Mouse (Mus musculus) MEL (cell line): Measurements from ENCODE around the gene Inpp5e. TPM values are rescaled to one million over a fixed set of nuclear protein-coding genes. Genes with fewer than 3 reads are reported as not detected.

Experiments
- DNase-seq: peaks from one replicate; pipeline ENCODE4 v3.0.0; 2011; ENCODE audit warnings: low read depth, low spot score
- H3K27ac ChIP-seq: 2 replicates; pipeline ENCODE4 v1.5.1; 2012; ENCODE audit warnings: low read depth, mild to moderate bottlenecking, control low read depth, low read length, moderate library complexity; ENCODE audit not compliant: control insufficient read depth
- H3K27me3 ChIP-seq, 2 experiments: fragments of 150-350 bp in 1 of 2; sonication (generic) in 1 of 2; 2 replicates each; pipeline ENCODE4 v1.6.1; 2012; ENCODE audit warnings: low read length in 2 of 2, mild to moderate bottlenecking in 2 of 2, improper control_type of control experiment in 1 of 2, moderate library complexity in 1 of 2; ENCODE audit not compliant: insufficient read depth in 2 of 2, control insufficient read depth in 1 of 2
- H3K36me3 ChIP-seq, 2 experiments: 2 replicates each; pipeline ENCODE4 v1.6.1; 2012 to 2014; ENCODE audit warnings: low read length in 2 of 2, improper control_type of control experiment in 1 of 2, inconsistent platforms in 1 of 2, mild to moderate bottlenecking in 1 of 2; ENCODE audit not compliant: insufficient read depth in 2 of 2, control insufficient read depth in 1 of 2
- H3K4me1 ChIP-seq, 2 experiments: fragments of 150-350 bp in 1 of 2; sonication (generic) in 1 of 2; 2 replicates each; pipeline ENCODE4 v1.6.1; 2012; ENCODE audit warnings: low read length in 2 of 2, improper control_type of control experiment in 1 of 2, mild to moderate bottlenecking in 1 of 2; ENCODE audit not compliant: insufficient read depth in 2 of 2, control insufficient read depth in 1 of 2
- H3K4me3 ChIP-seq, 2 experiments: fragments of 150-350 bp in 1 of 2; sonication (generic) in 1 of 2; 2 replicates each; pipeline ENCODE4 v1.5.1; 2012; ENCODE audit warnings: low read depth in 2 of 2, low read length in 2 of 2, mild to moderate bottlenecking in 2 of 2, moderate library complexity in 2 of 2, control low read depth in 1 of 2, improper control_type of control experiment in 1 of 2; ENCODE audit not compliant: control insufficient read depth in 1 of 2, insufficient read depth in 1 of 2
- H3K79me2 ChIP-seq: 2 replicates; pipeline ENCODE4 v1.6.1; 2012; ENCODE audit warnings: mild to moderate bottlenecking, low read length, moderate library complexity; ENCODE audit not compliant: control insufficient read depth, poor library complexity, insufficient read depth
- H3K9ac ChIP-seq: 2 replicates; pipeline ENCODE4 v1.6.1; 2012; ENCODE audit warnings: low read depth, mild to moderate bottlenecking, control low read depth, low read length, moderate library complexity; ENCODE audit not compliant: control insufficient read depth, poor library complexity, severe bottlenecking
- H3K9me3 ChIP-seq: fragments of 150-350 bp; sonication (generic); replicated peaks from 2 replicates; pipeline ENCODE4 v1.6.1; 2012; ENCODE audit warnings: mild to moderate bottlenecking, low read length, improper control_type of control experiment, moderate library complexity; ENCODE audit not compliant: insufficient read depth
- BHLHE40 ChIP-seq: IDR thresholded peaks from 2 replicates; pipeline ENCODE4 v1.6.1; 2012; ENCODE audit warnings: low read depth, mild to moderate bottlenecking, inconsistent platforms, low read length, improper control_type of control experiment, borderline replicate concordance
- CHD1 ChIP-seq: IDR thresholded peaks from 2 replicates; pipeline ENCODE4 v1.6.1; 2012; ENCODE audit warnings: low read depth, mild to moderate bottlenecking, inconsistent platforms, low read length, improper control_type of control experiment
- CHD2 ChIP-seq: IDR thresholded peaks from 2 replicates; pipeline ENCODE4 v1.6.1; 2011; ENCODE audit warnings: low read length, improper control_type of control experiment
- CTCF ChIP-seq, 3 experiments: IDR thresholded peaks in 2 of 3; conservative IDR thresholded peaks in 1 of 3; 2 replicates each; pipeline ENCODE4 v1.5.1; 2011 to 2012; ENCODE audit warnings: low read length in 3 of 3, low read depth in 2 of 3, mild to moderate bottlenecking in 2 of 3, improper control_type of control experiment in 1 of 3, inconsistent platforms in 1 of 3, mixed read lengths in 1 of 3, moderate library complexity in 1 of 3; ENCODE audit not compliant: control insufficient read depth in 1 of 3, insufficient read depth in 1 of 3, poor library complexity in 1 of 3, severe bottlenecking in 1 of 3
- ELF1 ChIP-seq: IDR thresholded peaks from 2 replicates; pipeline ENCODE4 v1.6.1; 2014; ENCODE audit warnings: low read depth, mild to moderate bottlenecking, inconsistent platforms, low read length, improper control_type of control experiment, moderate library complexity
- EP300 ChIP-seq, 2 experiments: IDR thresholded peaks; 2 replicates each; pipeline ENCODE4 v1.6.1; 2011; ENCODE audit warnings: improper control_type of control experiment in 2 of 2, low read length in 2 of 2, low read depth in 1 of 2, mild to moderate bottlenecking in 1 of 2
- ETS1 ChIP-seq: IDR thresholded peaks from 2 replicates; pipeline ENCODE4 v1.6.1; 2012; ENCODE audit warnings: low read depth, mild to moderate bottlenecking, inconsistent platforms, low read length, improper control_type of control experiment, moderate library complexity
- JUND ChIP-seq: IDR thresholded peaks from 2 replicates; pipeline ENCODE4 v1.6.1; 2011; ENCODE audit warnings: low read depth, mild to moderate bottlenecking, improper control_type of control experiment, low read length
- MAX ChIP-seq: IDR thresholded peaks from 2 replicates; pipeline ENCODE4 v1.6.1; 2011; ENCODE audit warnings: low read length, improper control_type of control experiment
- MEF2A ChIP-seq: IDR thresholded peaks from 2 replicates; pipeline ENCODE4 v1.6.1; 2014; ENCODE audit warnings: low read depth, mild to moderate bottlenecking, inconsistent platforms, low read length, improper control_type of control experiment; ENCODE audit not compliant: poor library complexity, insufficient replicate concordance, severe bottlenecking; ENCODE audit errors: extremely low read depth
- MXI1 ChIP-seq: IDR thresholded peaks from 2 replicates; pipeline ENCODE4 v1.6.1; 2011; ENCODE audit warnings: mild to moderate bottlenecking, low read depth, low read length, improper control_type of control experiment
- MYB ChIP-seq: IDR thresholded peaks from 2 replicates; pipeline ENCODE4 v1.6.1; 2011; ENCODE audit warnings: mild to moderate bottlenecking, low read depth, low read length, improper control_type of control experiment
- MYC ChIP-seq: IDR thresholded peaks from 2 replicates; pipeline ENCODE4 v1.6.1; 2011; ENCODE audit warnings: low read depth, mild to moderate bottlenecking, low read length, improper control_type of control experiment, moderate library complexity
- NRF1 ChIP-seq: IDR thresholded peaks from 2 replicates; pipeline ENCODE4 v1.6.1; 2014; ENCODE audit warnings: low read depth, mild to moderate bottlenecking, inconsistent platforms, low read length, improper control_type of control experiment, moderate library complexity; ENCODE audit not compliant: poor library complexity, insufficient read depth, severe bottlenecking
- POLR2A ChIP-seq, 2 experiments: IDR thresholded peaks; 2 replicates each; pipeline ENCODE4 v1.6.1; 2011 to 2012; ENCODE audit warnings: low read length in 2 of 2, mild to moderate bottlenecking in 2 of 2, control low read depth in 1 of 2, improper control_type of control experiment in 1 of 2, low read depth in 1 of 2, moderate library complexity in 1 of 2; ENCODE audit not compliant: control insufficient read depth in 1 of 2, insufficient read depth in 1 of 2, poor library complexity in 1 of 2
- POLR2AphosphoS5 ChIP-seq: IDR thresholded peaks from 2 replicates; pipeline ENCODE4 v1.6.1; 2012; ENCODE audit warnings: low read depth, borderline replicate concordance, mild to moderate bottlenecking, inconsistent platforms, low read length, moderate library complexity, mixed read lengths
- RCOR1 ChIP-seq: IDR thresholded peaks from 2 replicates; pipeline ENCODE4 v1.6.1; 2012; ENCODE audit warnings: low read depth, mild to moderate bottlenecking, inconsistent platforms, low read length, improper control_type of control experiment
- SIN3A ChIP-seq: IDR thresholded peaks from 2 replicates; pipeline ENCODE4 v1.6.1; 2012; ENCODE audit warnings: low read length, improper control_type of control experiment, inconsistent platforms
- SMC3 ChIP-seq: IDR thresholded peaks from 2 replicates; pipeline ENCODE4 v1.6.1; 2011; ENCODE audit warnings: low read depth, low read length, improper control_type of control experiment
- TBP ChIP-seq: IDR thresholded peaks from 2 replicates; pipeline ENCODE4 v1.8.0; 2011; ENCODE audit warnings: low read depth, low read length, improper control_type of control experiment
- TCF12 ChIP-seq: IDR thresholded peaks from 2 replicates; pipeline ENCODE4 v1.6.1; 2014; ENCODE audit warnings: low read depth, mild to moderate bottlenecking, inconsistent platforms, low read length, improper control_type of control experiment, moderate library complexity
- USF1 ChIP-seq: IDR thresholded peaks from 2 replicates; pipeline ENCODE4 v1.6.1; 2014; ENCODE audit warnings: low read depth, mild to moderate bottlenecking, inconsistent platforms, low read length, improper control_type of control experiment, moderate library complexity
- USF2 ChIP-seq, 2 experiments: IDR thresholded peaks; 2 replicates each; pipeline ENCODE4 v1.6.1; 2011 to 2012; ENCODE audit warnings: improper control_type of control experiment in 2 of 2, low read length in 2 of 2, borderline replicate concordance in 1 of 2, inconsistent platforms in 1 of 2, low read depth in 1 of 2, mild to moderate bottlenecking in 1 of 2; ENCODE audit not compliant: insufficient read depth in 1 of 2
- ZC3H11A ChIP-seq: IDR thresholded peaks from 2 replicates; pipeline ENCODE4 v1.6.1; 2012; ENCODE audit warnings: low read depth, mild to moderate bottlenecking, inconsistent platforms, low read length, improper control_type of control experiment
- ZMIZ1 ChIP-seq: IDR thresholded peaks from 2 replicates; pipeline ENCODE4 v1.6.1; 2012; ENCODE audit warnings: low read depth, mild to moderate bottlenecking, inconsistent platforms, low read length, improper control_type of control experiment, moderate library complexity
- ZNF384 ChIP-seq: IDR thresholded peaks from 2 replicates; pipeline ENCODE4 v1.6.1; 2012; ENCODE audit warnings: low read depth, mild to moderate bottlenecking, inconsistent platforms, low read length, improper control_type of control experiment
- polyA plus RNA-seq, 2 experiments: library from polyadenylated mRNA; stranded (reverse) in 1 of 2; unstranded in 1 of 2; fragments of >175 nt in 1 of 2; fragments of >200 nt in 1 of 2; gene quantifications; 2 replicates each; pipeline versions ENCODE4 v1.2.1 to v1.2.4; 2012; ENCODE audit warnings: low replicate concordance in 2 of 2, low read depth in 1 of 2; ENCODE audit not compliant: insufficient read length in 2 of 2, insufficient read depth in 1 of 2, missing spikeins in 1 of 2
- total RNA-seq: library from RNA; depleted of rRNA; stranded (reverse); fragments of 300-350 nt; gene quantifications from 2 replicates; pipeline ENCODE4 v1.2.3, GENCODE M21; 2012

Gene Inpp5e
- total and polyA plus RNA-seq, 3 experiments = 11.2 to 17.5 TPM; not detected in 1

GRCm38 (mm10) chr2:26352291-26352910, 56.6 kb downstream of the Inpp5e start:
- H3K36me3 ChIP-seq = peaks cover 0 to 5% of the 10 kb centered on the region in 2 experiments; a peak in 2 of 4 replicates
- TF ChIP-seq POLR2A (IDR thresholded peaks at IDR 0.05; ENCODE audit: control insufficient read depth in 1 of 2, insufficient read depth in 1 of 2, low read depth in 1 of 2, low read length in 2 of 2, poor library complexity in 1 of 2) (no peak; a peak in 1 of 4 replicates), TBP (peak; percentile 3; the same call in 1 of the 2 replicates), NRF1 (no peak), ETS1 (peak; percentile 6; the same call in 1 of the 2 replicates), MAX (no peak), MEF2A (no peak), RCOR1 (no peak), CHD2 (no peak), BHLHE40 (no peak), MXI1 (no peak; the same call in 1 of the 2 replicates), SMC3 (no peak)
- peaks cover 14% of the 10 kb centered on the region for H3K79me2 ChIP-seq
- DNase-seq = no peak
- H3K4me3 ChIP-seq = peak overlapping the region; percentile 77 to 97
- H3K9ac ChIP-seq = peak overlapping the region; percentile 90
- no peaks in the 10 kb centered on the region for H3K9me3 ChIP-seq
- peak overlapping the region; percentile 45; the same call in 1 of the 2 replicates for H3K27ac ChIP-seq
- no peaks in the 10 kb centered on the region; a peak in 1 of 4 replicates for H3K27me3 ChIP-seq
- peaks cover 0 to 15% of the 10 kb centered on the region in 2 experiments; a peak in 2 of 4 replicates for H3K4me1 ChIP-seq

- Histone ChIP-seq H3K27me3 (no peaks in the 10 kb centered on the region; a peak in 1 of 4 replicates), H3K4me1 (peaks cover 0 to 15% of the 10 kb centered on the region in 2 experiments; a peak in 2 of 4 replicates), H3K27ac (peak within 1 kb of the TSS; percentile 60), H3K79me2 (peaks cover 14% of the 10 kb centered on the region), H3K36me3 (peaks cover 0 to 5% of the 10 kb centered on the region in 2 experiments; a peak in 2 of 4 replicates), H3K9ac (peak within 1 kb of the TSS; percentile 95), H3K9me3 (no peaks in the 10 kb centered on the region), H3K4me3 (peak within 1 kb of the TSS; percentile 77 to 97)
- DNase-seq = peak; percentile 95
- TF ChIP-seq USF2 (IDR thresholded peaks at IDR 0.05; ENCODE audit: borderline replicate concordance in 1 of 2, insufficient read depth in 1 of 2, low read depth in 1 of 2, low read length in 2 of 2) = no peak
- TF ChIP-seq ZNF384 = peak; percentile 83; the same call in 1 of the 2 replicates
- peak; percentile 25 to 76 (median 68); a peak in 5 of 6 replicates for TF ChIP-seq CTCF (IDR thresholded peaks at IDR 0.05 in 2 of 3, conservative IDR thresholded peaks at IDR 0.05 in 1 of 3; ENCODE audit: control insufficient read depth in 1 of 3, insufficient read depth in 1 of 3, low read depth in 2 of 3, low read length in 3 of 3, poor library complexity in 1 of 3, severe bottlenecking in 1 of 3)
- no peak for TF ChIP-seq EP300 (IDR thresholded peaks at IDR 0.05; ENCODE audit: low read depth in 1 of 2, low read length in 2 of 2)
- no peak for TF ChIP-seq JUND
- peak; percentile 63; the same call in 1 of the 2 replicates for TF ChIP-seq MYC
- no peak for TF ChIP-seq CHD2
- peak; percentile 26; the same call in 1 of the 2 replicates for TF ChIP-seq RCOR1
- 0 out of 2 replicates have a peak, but pooled peaks have one; percentile 20 for TF ChIP-seq ZMIZ1
- no peak; the same call in 1 of the 2 replicates for TF ChIP-seq ZC3H11A
- TF ChIP-seq MAX = no peak
- TF ChIP-seq TCF12 = peak; percentile 54
- TF ChIP-seq SMC3 = peak; percentile 51
- no peak for TF ChIP-seq BHLHE40
- TF ChIP-seq ELF1 = peak; percentile 87
- no peak for TF ChIP-seq MYB
- TF ChIP-seq POLR2AphosphoS5 = no peak
- TF ChIP-seq SIN3A = peak; percentile 87
- TF ChIP-seq USF1 = no peak
- TF ChIP-seq CHD1 = 0 out of 2 replicates have a peak, but pooled peaks have one; percentile 69
Measured at GRCm38 (mm10) chr2:26351358-26352290, 57.4 kb downstream of the Inpp5e start, which contains the start of gene Dnlz. TSS of gene Dnlz (minus strand) at chr2:26352110.
